Mouse (Mus musculus): ENCODE measurements around the gene Pygm. TPM values are rescaled to one million over a fixed set of nuclear protein-coding genes. Genes with fewer than 3 reads are reported as not detected.

The Pygm gene
- polyA plus RNA-seq, 1 experiment from 2014 or later = 7.3 TPM

- Histone ChIP-seq H3K27me3 (ENCODE audit: control insufficient read depth, insufficient read depth, low read depth, low read length) (no peaks in the 10 kb centered on the region), H3K36me3 (ENCODE audit: control insufficient read depth, insufficient read depth, low read length) (no peaks in the 10 kb centered on the region), H3K9ac (ENCODE audit: low read depth, low read length) (no peak overlapping the region), H3K4me2 (ENCODE audit: low read length) (no peak overlapping the region), H3K4me3 (ENCODE audit: low read depth, low read length) (no peak overlapping the region), H3K9me3 (replicated peaks; ENCODE audit: control insufficient read depth, low read length, poor library complexity, severe bottlenecking) (no peaks in the 10 kb centered on the region), H3K27ac (ENCODE audit: low read length) (no peak overlapping the region), H3K4me1 (ENCODE audit: control insufficient read depth, insufficient read depth, low read length) (no peaks in the 10 kb centered on the region)
- 82% methylated on average over 8 of the region's 8 CpGs for WGBS
- ATAC-seq = no peak
Measured at GRCm38 (mm10) chr19:6408749-6409148, 24.6 kb downstream of the Pygm start.

DNA sequence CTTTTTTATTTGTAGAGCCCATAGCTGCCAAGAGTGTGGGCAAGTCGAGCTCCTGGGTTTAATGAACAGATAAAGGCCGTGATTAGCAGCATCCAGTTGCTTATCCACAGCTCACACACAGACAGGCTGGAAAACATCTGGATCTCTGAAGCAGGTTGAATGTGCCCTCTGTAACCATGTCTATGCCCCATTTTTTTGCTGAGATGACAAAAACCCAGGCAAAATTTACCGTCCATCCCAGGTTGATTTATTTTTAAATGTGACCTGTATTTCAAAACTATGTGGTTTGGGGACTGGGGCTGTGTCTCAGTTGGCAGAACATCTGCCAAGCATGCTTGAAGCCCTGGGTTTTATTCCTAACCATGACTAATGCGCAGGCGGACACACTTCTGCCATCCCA lies 25.0 kb downstream of the Pygm start:
- no peak for ATAC-seq
- Histone ChIP-seq H3K4me1 (ENCODE audit: control insufficient read depth, insufficient read depth, low read length) (no peaks in the 10 kb centered on the region), H3K27ac (ENCODE audit: low read length) (no peak overlapping the region), H3K4me3 (ENCODE audit: low read depth, low read length) (no peak overlapping the region), H3K27me3 (ENCODE audit: control insufficient read depth, insufficient read depth, low read depth, low read length) (no peaks in the 10 kb centered on the region), H3K9me3 (replicated peaks; ENCODE audit: control insufficient read depth, low read length, poor library complexity, severe bottlenecking) (no peaks in the 10 kb centered on the region), H3K4me2 (ENCODE audit: low read length) (no peak overlapping the region), H3K36me3 (ENCODE audit: control insufficient read depth, insufficient read depth, low read length) (no peaks in the 10 kb centered on the region), H3K9ac (ENCODE audit: low read depth, low read length) (no peak overlapping the region)
- 78% methylated on average over 5 of the region's 5 CpGs for whole genome bisulfite sequencing

DNA sequence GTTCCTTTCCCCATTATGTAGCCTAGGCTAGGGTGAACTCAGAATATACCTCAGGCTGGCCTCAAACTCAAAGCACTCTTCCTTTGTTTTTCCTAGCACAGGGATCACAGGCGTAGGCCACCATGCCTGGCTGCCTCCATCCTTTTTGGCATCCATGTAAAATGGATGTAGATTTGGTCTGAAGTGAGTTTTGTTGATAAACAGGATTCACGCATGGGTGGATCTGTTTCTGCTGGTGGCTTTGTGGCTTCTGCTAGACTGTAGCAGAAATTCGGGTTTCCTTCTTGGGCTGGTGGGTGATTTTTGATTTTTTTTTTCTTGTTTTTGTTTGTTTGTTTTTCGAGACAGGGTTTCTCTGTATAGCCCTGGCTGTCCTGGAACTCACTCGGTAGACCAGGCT lies 25.7 kb downstream of the Pygm start:
- Histone ChIP-seq H3K9me3 (replicated peaks; ENCODE audit: control insufficient read depth, low read length, poor library complexity, severe bottlenecking) (no peaks in the 10 kb centered on the region), H3K4me1 (ENCODE audit: control insufficient read depth, insufficient read depth, low read length) (no peaks in the 10 kb centered on the region), H3K4me2 (ENCODE audit: low read length) (no peak overlapping the region), H3K27me3 (ENCODE audit: control insufficient read depth, insufficient read depth, low read depth, low read length) (no peaks in the 10 kb centered on the region), H3K27ac (ENCODE audit: low read length) (no peak overlapping the region), H3K4me3 (ENCODE audit: low read depth, low read length) (no peak overlapping the region), H3K36me3 (ENCODE audit: control insufficient read depth, insufficient read depth, low read length) (no peaks in the 10 kb centered on the region), H3K9ac (ENCODE audit: low read depth, low read length) (no peak overlapping the region)
- no peak for ATAC-seq
- 86% methylated on average over 5 of the region's 5 CpGs for WGBS

DNA sequence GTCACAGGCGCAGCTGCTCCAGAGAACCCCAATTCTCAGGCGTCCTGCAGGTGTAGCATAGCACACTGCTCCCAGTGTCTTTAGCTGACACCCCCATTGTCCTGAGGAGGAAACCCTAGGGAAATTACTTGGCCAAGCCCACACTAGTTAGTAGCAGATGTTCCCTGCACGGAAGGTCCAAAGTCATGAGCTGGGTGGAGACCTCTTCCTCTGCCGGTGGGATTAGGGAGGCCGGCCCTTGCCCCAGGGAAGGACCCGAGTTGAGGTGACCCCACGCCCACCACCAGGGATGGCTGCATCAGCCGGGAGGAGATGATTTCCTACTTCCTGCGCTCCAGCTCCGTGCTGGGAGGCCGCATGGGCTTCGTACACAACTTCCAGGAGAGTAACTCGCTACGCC lies 28.6 kb downstream of the Pygm start:
- H3K27ac ChIP-seq (ENCODE audit: low read length) = no peak overlapping the region
- no peak for ATAC-seq
- no peaks in the 10 kb centered on the region for H3K9me3 ChIP-seq (replicated peaks; ENCODE audit: control insufficient read depth, low read length, poor library complexity, severe bottlenecking)
- WGBS = 76% methylated on average over 14 of the region's 14 CpGs
- peaks cover 28% of the 10 kb centered on the region for H3K4me1 ChIP-seq (ENCODE audit: control insufficient read depth, insufficient read depth, low read length)
- no peak overlapping the region for H3K9ac ChIP-seq (ENCODE audit: low read depth, low read length)
- H3K4me2 ChIP-seq (ENCODE audit: low read length) = no peak overlapping the region
- H3K4me3 ChIP-seq (ENCODE audit: low read depth, low read length) = no peak overlapping the region
- H3K36me3 ChIP-seq (ENCODE audit: control insufficient read depth, insufficient read depth, low read length) = no peaks in the 10 kb centered on the region
- no peaks in the 10 kb centered on the region for H3K27me3 ChIP-seq (ENCODE audit: control insufficient read depth, insufficient read depth, low read depth, low read length)

DNA sequence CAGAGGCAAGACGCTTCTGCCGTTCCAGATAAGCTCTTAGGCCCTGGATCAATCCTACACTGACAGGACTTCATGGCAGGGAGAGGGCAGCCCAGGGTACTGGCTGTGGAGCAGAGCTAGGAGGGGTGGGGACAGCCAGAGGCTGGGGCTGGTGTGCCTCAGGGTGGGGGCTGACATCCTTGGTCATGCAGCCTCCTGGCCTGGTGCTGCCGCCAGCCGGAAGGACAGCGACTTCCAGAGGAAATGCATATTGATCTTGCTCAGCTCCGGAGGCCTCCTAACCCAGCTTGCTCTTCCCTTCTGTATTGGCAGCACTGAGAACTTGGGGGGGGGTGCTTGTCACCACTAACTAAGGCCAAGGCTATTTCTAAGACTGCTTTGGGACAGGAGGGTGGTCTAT lies 31.3 kb downstream of the Pygm start:
- H3K9me3 ChIP-seq (replicated peaks; ENCODE audit: control insufficient read depth, low read length, poor library complexity, severe bottlenecking) = no peaks in the 10 kb centered on the region
- H3K27ac ChIP-seq (ENCODE audit: low read length) = peak overlapping the region; percentile 96
- WGBS = 22% methylated on average over 6 of the region's 6 CpGs
- H3K4me3 ChIP-seq (ENCODE audit: low read depth, low read length) = no peak overlapping the region
- H3K9ac ChIP-seq (ENCODE audit: low read depth, low read length) = 0 out of 2 replicates have a peak overlapping the region, but pooled peaks have one; percentile 8
- no peak overlapping the region for H3K4me2 ChIP-seq (ENCODE audit: low read length)
- H3K36me3 ChIP-seq (ENCODE audit: control insufficient read depth, insufficient read depth, low read length) = no peaks in the 10 kb centered on the region
- ATAC-seq = no peak
- peaks cover 37% of the 10 kb centered on the region for H3K4me1 ChIP-seq (ENCODE audit: control insufficient read depth, insufficient read depth, low read length)
- H3K27me3 ChIP-seq (ENCODE audit: control insufficient read depth, insufficient read depth, low read depth, low read length) = no peaks in the 10 kb centered on the region

DNA sequence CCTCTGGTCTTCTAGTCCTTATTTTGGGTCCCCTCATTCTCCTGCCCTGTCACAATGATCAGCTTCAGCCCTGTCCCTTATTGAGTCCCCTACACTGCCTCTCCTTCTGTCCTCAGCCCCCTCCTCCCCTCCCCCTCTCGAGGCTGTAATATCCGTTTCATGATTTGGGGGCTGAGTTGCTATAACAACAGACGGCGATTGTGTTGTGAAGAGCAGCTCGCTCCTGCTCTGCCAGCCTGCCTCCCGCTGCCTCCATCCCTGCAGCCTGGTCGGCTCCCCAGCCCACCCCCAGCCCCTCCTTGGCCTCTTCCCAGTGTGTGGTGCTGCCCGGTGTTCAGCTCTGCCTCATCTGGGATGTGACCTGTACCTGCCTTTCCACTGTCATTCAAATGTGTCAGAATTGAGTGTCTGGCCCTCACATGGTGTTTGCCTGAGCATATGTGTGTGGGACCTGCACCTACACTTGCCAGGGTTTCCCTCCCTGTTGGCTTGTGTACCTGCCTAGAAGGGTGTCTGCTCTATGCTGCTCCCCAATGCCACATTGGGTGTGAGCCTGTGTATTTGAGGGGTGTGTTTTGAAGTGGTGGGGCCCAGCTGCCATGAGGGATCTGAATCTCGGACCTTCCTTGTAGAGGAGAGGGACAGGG lies 32.0 kb downstream of the Pygm start:
- H3K9me3 ChIP-seq (replicated peaks; ENCODE audit: control insufficient read depth, low read length, poor library complexity, severe bottlenecking) = no peaks in the 10 kb centered on the region
- H3K4me1 ChIP-seq (ENCODE audit: control insufficient read depth, insufficient read depth, low read length) = peaks cover 45% of the 10 kb centered on the region
- 4% methylated on average over 9 of the region's 9 CpGs for WGBS
- no peaks in the 10 kb centered on the region for H3K27me3 ChIP-seq (ENCODE audit: control insufficient read depth, insufficient read depth, low read depth, low read length)
- peak overlapping the region; percentile 96 for H3K27ac ChIP-seq (ENCODE audit: low read length)
- peak overlapping the region; percentile 31 for H3K4me2 ChIP-seq (ENCODE audit: low read length)
- H3K36me3 ChIP-seq (ENCODE audit: control insufficient read depth, insufficient read depth, low read length) = no peaks in the 10 kb centered on the region
- ATAC-seq = peak; percentile 8; the same call in 1 of the 2 replicates
- no peak overlapping the region for H3K4me3 ChIP-seq (ENCODE audit: low read depth, low read length)
- peak overlapping the region; percentile 27 for H3K9ac ChIP-seq (ENCODE audit: low read depth, low read length)

DNA sequence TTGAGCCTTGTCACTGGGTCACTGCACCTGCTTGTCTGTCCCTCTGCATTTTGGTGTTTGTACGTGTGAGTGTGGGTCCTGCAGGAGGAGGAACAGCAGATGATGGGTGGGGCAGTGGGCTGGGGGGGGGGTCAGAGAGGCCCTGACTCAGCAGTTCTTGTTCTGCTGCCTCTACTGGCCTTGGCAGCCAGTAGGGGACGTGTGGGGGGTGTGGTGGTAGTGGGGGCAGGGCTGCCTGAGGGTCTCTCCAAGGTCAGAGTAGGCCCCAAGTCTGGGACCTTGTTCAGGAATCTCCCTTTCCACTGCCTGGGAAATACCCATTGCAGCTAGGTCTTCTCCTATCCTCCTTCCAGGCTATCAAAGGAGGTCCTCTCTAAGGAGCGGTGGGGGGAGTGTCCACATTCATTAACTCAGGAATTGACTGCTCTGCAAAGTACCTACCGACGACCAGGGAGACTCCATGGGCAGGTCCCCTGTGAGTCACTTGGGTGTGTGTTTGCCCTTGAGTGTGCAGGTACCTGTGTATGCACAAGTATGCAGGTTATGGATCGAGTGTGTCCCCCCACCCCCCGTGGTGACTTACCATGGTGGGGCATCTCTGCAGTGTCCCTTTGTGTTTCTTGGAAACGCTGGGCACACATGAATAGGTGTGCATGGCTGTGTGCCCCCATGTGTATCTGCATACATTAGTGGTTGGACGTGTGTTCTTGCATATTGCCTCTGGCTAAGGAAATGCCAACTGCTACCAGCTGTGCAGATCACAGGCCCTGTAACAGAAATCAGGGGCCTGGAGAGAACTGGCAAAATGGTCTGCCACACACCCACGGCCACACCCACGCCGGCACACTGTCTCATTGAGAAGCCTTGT lies 32.9 kb downstream of the Pygm start:
- WGBS = 58% methylated on average over 12 of the region's 12 CpGs
- H3K9ac ChIP-seq (ENCODE audit: low read depth, low read length) = peak overlapping the region; percentile 40; the same call in 1 of the 2 replicates

DNA sequence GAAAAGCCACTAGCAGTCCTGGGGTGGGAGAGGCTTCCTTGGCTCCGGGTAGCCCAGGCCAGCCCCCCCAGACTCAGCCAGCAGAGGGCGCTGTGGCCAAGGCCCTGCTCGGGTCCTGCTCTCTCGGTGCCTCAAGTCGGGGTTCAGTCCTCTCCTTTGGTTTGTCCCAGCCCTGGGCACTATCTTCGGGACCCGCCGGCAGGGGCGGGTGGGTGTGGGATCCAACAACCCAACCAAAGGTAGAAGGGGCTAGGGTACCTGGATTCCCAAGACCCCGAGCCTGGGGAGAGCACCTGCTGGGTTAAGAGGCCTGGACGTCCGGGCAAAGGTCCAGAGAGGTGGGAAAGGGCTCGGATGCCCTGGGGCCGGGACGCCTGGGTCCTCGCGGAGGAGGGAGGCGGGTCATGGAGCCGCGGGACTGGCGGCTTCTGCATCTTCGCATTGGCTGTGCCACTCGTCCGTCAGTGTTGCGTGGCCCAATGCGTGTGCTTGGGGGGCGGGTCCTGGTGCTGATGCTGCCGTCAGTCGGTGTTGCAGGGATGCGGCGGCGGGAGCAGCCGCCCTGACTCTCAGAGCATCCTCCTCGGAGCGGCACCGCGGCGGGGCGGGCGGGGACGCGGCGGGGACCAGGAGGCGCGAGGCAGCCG lies 34.2 kb downstream of the Pygm start, which contains the start of gene Nrxn2:
TSS of gene Nrxn2 (plus strand) at position 499 of the 647 bp plus-strand sequence.
- Histone ChIP-seq H3K36me3 (ENCODE audit: control insufficient read depth, insufficient read depth, low read length) (no peaks in the 10 kb centered on the region), H3K4me2 (ENCODE audit: low read length) (peak within 1 kb of the TSS; percentile 72), H3K27me3 (ENCODE audit: control insufficient read depth, insufficient read depth, low read depth, low read length) (no peaks in the 10 kb centered on the region), H3K27ac (ENCODE audit: low read length) (peak within 1 kb of the TSS; percentile 96), H3K9me3 (replicated peaks; ENCODE audit: control insufficient read depth, low read length, poor library complexity, severe bottlenecking) (no peaks in the 10 kb centered on the region), H3K9ac (ENCODE audit: low read depth, low read length) (peak within 1 kb of the TSS; percentile 86), H3K4me3 (ENCODE audit: low read depth, low read length) (peak within 1 kb of the TSS; percentile 73), H3K4me1 (ENCODE audit: control insufficient read depth, insufficient read depth, low read length) (peaks cover 64% of the 10 kb centered on the region)
- WGBS = under 1% methylated on average over 37 of the region's 46 CpGs
- peak; percentile 93 for ATAC-seq

More for the DNA sequence above, 32.9 kb downstream of the Pygm start:
- H3K27ac ChIP-seq (ENCODE audit: low read length) = peak overlapping the region; percentile 96
- H3K4me1 ChIP-seq (ENCODE audit: control insufficient read depth, insufficient read depth, low read length) = peaks cover 54% of the 10 kb centered on the region
- no peak overlapping the region for H3K4me3 ChIP-seq (ENCODE audit: low read depth, low read length)
- ATAC-seq = no peak
- peak overlapping the region; percentile 72 for H3K4me2 ChIP-seq (ENCODE audit: low read length)
- H3K36me3 ChIP-seq (ENCODE audit: control insufficient read depth, insufficient read depth, low read length) = no peaks in the 10 kb centered on the region
- no peaks in the 10 kb centered on the region for H3K9me3 ChIP-seq (replicated peaks; ENCODE audit: control insufficient read depth, low read length, poor library complexity, severe bottlenecking)
- no peaks in the 10 kb centered on the region for H3K27me3 ChIP-seq (ENCODE audit: control insufficient read depth, insufficient read depth, low read depth, low read length)

All from midbrain, embryonic 16.5 days (tissue).